Mouse (Mus musculus) cerebellum, adult 2 months (tissue): Measurements from ENCODE around the gene Shc1.

Experiments
- CTCF ChIP-seq: fragments of 200-500 bp; IDR thresholded peaks from 2 replicates; pipeline ENCODE4 v1.5.1; 2011; ENCODE audit warnings: low read depth, mild to moderate bottlenecking, control low read depth, low read length, moderate library complexity, borderline replicate concordance; ENCODE audit not compliant: insufficient read depth
- POLR2A ChIP-seq: fragments of 200-500 bp; IDR thresholded peaks from 2 replicates; pipeline ENCODE4 v1.6.1; 2011; ENCODE audit warnings: low read length, control low read depth, borderline replicate concordance; ENCODE audit not compliant: insufficient read depth

GRCm38 (mm10) chr3:89449541-89449940 is 31.3 kb downstream of the Shc1 start:
- TF ChIP-seq CTCF (peak; percentile 90), POLR2A (no peak)
